Mouse (Mus musculus): Measurements from ENCODE around the gene Chrna9. TPM values are rescaled to one million over a fixed set of nuclear protein-coding genes. Genes with fewer than 3 reads are reported as not detected.

Gene Chrna9
- polyA plus RNA-seq, 2 experiments = not detected

DNA sequence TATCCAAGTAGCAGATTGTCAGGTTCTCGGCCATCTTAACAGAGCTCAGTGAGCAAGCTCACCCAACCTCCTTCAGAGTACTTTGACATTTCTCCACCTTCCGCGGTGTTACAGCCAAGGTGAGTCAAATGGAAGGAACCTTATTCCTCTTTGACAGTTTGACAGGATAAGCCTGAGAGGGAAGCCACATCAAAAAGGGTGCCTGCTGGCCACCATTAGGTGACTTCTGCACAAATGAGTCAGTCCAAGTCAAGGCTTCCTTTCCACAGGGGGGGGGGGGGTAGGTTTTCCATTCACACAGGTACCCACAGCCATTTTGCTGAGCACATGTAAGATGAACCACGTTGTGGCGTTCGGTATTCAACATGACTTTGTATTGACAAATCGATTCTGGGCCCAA, 20.4 kb upstream of the Chrna9 start:
- 0 out of 4 replicates have a peak, but pooled peaks cover 0 to 4% of the 10 kb centered on the region in 2 experiments for H3K4me1 ChIP-seq (replicated peaks; ENCODE audit: control insufficient read depth in 2 of 2, insufficient read depth in 2 of 2, low read length in 1 of 2)
- no peaks in the 10 kb centered on the region for H3K9me3 ChIP-seq (ENCODE audit: control insufficient read depth, low read length)
- H3K36me3 ChIP-seq (replicated peaks; ENCODE audit: control insufficient read depth, insufficient read depth, low read depth) = no peaks in the 10 kb centered on the region
- no peak for TF ChIP-seq CTCF (IDR thresholded peaks at IDR 0.05; ENCODE audit: low read depth)
- TF ChIP-seq EP300 (IDR thresholded peaks at IDR 0.05; ENCODE audit: low read depth) = no peak
- 73% methylated on average over 7 of the region's 7 CpGs for WGBS (ENCODE audit: insufficient replicate concordance)
- no peaks in the 10 kb centered on the region for H3K27me3 ChIP-seq (ENCODE audit: control insufficient read depth, insufficient read depth, low read length)
- H3K4me2 ChIP-seq (ENCODE audit: low read depth) = no peak overlapping the region
- no peak overlapping the region for H3K27ac ChIP-seq
- DNase-seq (ENCODE audit: low read depth in 3 of 3, low spot score in 3 of 3) = no peak
- H3K4me3 ChIP-seq (ENCODE audit: insufficient read depth in 1 of 2, low read depth in 2 of 2, low read length in 2 of 2) = no peak overlapping the region
- H3K9ac ChIP-seq (replicated peaks) = no peak overlapping the region
- ATAC-seq (ENCODE audit: insufficient read depth) = no peak

DNA sequence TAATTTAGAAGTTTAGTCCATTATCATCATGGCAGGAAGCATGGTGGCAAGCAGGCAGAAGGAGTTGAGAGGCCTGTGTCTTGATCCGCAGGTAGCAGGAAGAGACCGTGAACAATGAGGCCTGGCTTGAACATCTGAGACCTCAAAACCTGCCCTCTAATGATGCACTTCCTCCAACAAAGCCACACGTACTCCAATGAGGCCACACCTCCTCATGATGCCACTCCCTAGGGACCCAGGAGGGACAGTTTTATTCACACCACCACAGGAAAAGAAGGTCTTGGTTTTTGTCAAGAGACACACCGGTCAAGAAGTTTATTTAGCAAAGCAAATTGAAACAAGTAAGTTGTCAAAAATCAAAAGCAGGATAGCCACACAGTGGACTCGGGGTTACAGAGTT, 17.8 kb upstream of the Chrna9 start:
- WGBS (ENCODE audit: insufficient replicate concordance) = 67% methylated on average over 5 of the region's 5 CpGs
- TF ChIP-seq EP300 (IDR thresholded peaks at IDR 0.05; ENCODE audit: low read depth) (no peak), CTCF (IDR thresholded peaks at IDR 0.05; ENCODE audit: low read depth) (no peak)
- Histone ChIP-seq H3K4me3 (ENCODE audit: insufficient read depth in 1 of 2, low read depth in 2 of 2, low read length in 2 of 2) (no peak overlapping the region), H3K9ac (replicated peaks) (no peak overlapping the region), H3K36me3 (replicated peaks; ENCODE audit: control insufficient read depth, insufficient read depth, low read depth) (no peaks in the 10 kb centered on the region), H3K4me2 (ENCODE audit: low read depth) (no peak overlapping the region), H3K4me1 (replicated peaks; ENCODE audit: control insufficient read depth in 2 of 2, insufficient read depth in 2 of 2, low read length in 1 of 2) (0 out of 4 replicates have a peak, but pooled peaks cover 0 to 4% of the 10 kb centered on the region in 2 experiments), H3K27ac (no peak overlapping the region), H3K27me3 (ENCODE audit: control insufficient read depth, insufficient read depth, low read length) (no peaks in the 10 kb centered on the region), H3K9me3 (ENCODE audit: control insufficient read depth, low read length) (no peaks in the 10 kb centered on the region)
- DNase-seq (ENCODE audit: low read depth in 3 of 3, low spot score in 3 of 3) (no peak), ATAC-seq (ENCODE audit: insufficient read depth) (no peak)

DNA sequence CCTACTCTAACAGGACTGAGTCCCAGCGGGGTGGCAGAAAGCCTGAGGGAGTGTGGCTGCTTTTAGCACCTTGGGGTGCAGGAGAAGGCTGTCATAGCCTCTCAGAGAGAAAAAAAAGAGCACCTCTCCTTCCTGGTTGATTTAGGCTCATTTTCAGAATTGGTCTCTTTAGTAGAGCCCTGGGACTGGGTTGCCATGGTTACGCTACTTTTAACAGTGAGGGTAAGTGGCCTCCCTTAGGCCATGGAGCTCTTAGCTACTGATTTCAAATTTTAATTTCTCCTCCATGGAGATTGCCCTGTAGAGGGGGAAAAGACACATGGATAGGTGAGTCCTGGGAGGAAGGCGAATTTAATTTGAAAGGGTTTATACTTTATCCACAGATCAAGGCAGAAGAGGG, 16.1 kb upstream of the Chrna9 start:
- H3K36me3 ChIP-seq (replicated peaks; ENCODE audit: control insufficient read depth, insufficient read depth, low read depth) = no peaks in the 10 kb centered on the region
- H3K4me2 ChIP-seq (ENCODE audit: low read depth) = no peak overlapping the region
- H3K27ac ChIP-seq = no peak overlapping the region
- H3K9me3 ChIP-seq (ENCODE audit: control insufficient read depth, low read length) = no peaks in the 10 kb centered on the region
- no peak overlapping the region for H3K4me3 ChIP-seq (ENCODE audit: insufficient read depth in 1 of 2, low read depth in 2 of 2, low read length in 2 of 2)
- no peak overlapping the region for H3K9ac ChIP-seq (replicated peaks)
- TF ChIP-seq CTCF (IDR thresholded peaks at IDR 0.05; ENCODE audit: low read depth) = no peak
- TF ChIP-seq EP300 (IDR thresholded peaks at IDR 0.05; ENCODE audit: low read depth) = no peak
- DNase-seq (ENCODE audit: low read depth in 3 of 3, low spot score in 3 of 3) = no peak
- 0 out of 4 replicates have a peak, but pooled peaks cover 0 to 4% of the 10 kb centered on the region in 2 experiments for H3K4me1 ChIP-seq (replicated peaks; ENCODE audit: control insufficient read depth in 2 of 2, insufficient read depth in 2 of 2, low read length in 1 of 2)
- no peak for ATAC-seq (ENCODE audit: insufficient read depth)
- 71% methylated on average over 3 of the region's 3 CpGs for WGBS (ENCODE audit: insufficient replicate concordance)
- no peaks in the 10 kb centered on the region for H3K27me3 ChIP-seq (ENCODE audit: control insufficient read depth, insufficient read depth, low read length)

DNA sequence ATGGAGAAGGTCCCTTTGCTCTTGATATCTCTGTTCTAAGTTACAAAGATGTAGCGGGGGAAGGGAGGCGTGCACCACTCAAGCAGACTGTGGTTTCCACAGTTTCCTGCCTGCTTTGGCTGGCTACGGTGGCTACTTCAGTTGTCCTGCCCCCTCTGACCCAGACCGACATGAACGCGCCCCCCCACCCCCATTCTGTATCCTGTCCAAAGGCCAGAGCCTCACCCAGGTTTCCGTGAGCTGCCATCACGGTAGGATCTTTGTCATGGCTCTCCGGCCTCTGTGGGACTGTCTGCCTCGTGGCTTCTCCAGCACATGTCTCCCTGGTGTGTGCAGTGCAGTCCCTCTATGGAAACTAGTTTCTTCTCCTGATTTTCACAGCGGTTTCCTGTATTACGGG, 15.4 kb upstream of the Chrna9 start:
- H3K27ac ChIP-seq = no peak overlapping the region
- H3K4me2 ChIP-seq (ENCODE audit: low read depth) = no peak overlapping the region
- no peak overlapping the region for H3K4me3 ChIP-seq (ENCODE audit: insufficient read depth in 1 of 2, low read depth in 2 of 2, low read length in 2 of 2)
- H3K9me3 ChIP-seq (ENCODE audit: control insufficient read depth, low read length) = no peaks in the 10 kb centered on the region
- H3K27me3 ChIP-seq (ENCODE audit: control insufficient read depth, insufficient read depth, low read length) = no peaks in the 10 kb centered on the region
- no peak overlapping the region for H3K9ac ChIP-seq (replicated peaks)
- WGBS (ENCODE audit: insufficient replicate concordance) = 23% methylated on average over 12 of the region's 12 CpGs
- 0 out of 4 replicates have a peak, but pooled peaks cover 0 to 4% of the 10 kb centered on the region in 2 experiments for H3K4me1 ChIP-seq (replicated peaks; ENCODE audit: control insufficient read depth in 2 of 2, insufficient read depth in 2 of 2, low read length in 1 of 2)
- no peak for DNase-seq (ENCODE audit: low read depth in 3 of 3, low spot score in 3 of 3)
- no peak for TF ChIP-seq CTCF (IDR thresholded peaks at IDR 0.05; ENCODE audit: low read depth)
- no peak for TF ChIP-seq EP300 (IDR thresholded peaks at IDR 0.05; ENCODE audit: low read depth)
- no peak for ATAC-seq (ENCODE audit: insufficient read depth)
- no peaks in the 10 kb centered on the region for H3K36me3 ChIP-seq (replicated peaks; ENCODE audit: control insufficient read depth, insufficient read depth, low read depth)

DNA sequence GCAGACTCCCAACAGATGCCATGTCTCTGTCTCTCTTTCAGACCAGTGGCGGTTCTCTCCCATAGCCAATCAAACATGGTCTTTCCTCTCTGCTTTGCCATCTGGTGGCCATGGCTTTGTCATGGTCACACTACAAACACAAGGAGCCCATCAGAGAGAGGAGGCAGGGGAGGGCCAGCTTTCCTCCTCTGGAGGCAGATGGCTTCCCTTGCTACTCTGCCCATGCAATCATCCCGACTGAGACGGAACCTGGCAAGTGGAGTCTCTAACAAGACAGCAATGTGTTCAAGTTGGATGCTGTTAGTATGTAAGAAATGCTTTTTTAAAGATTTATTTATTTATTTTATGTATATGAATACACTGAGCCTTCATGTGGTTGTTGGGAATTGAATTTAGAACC, 14.8 kb upstream of the Chrna9 start:
- TF ChIP-seq EP300 (IDR thresholded peaks at IDR 0.05; ENCODE audit: low read depth) (no peak), CTCF (IDR thresholded peaks at IDR 0.05; ENCODE audit: low read depth) (no peak)
- WGBS (ENCODE audit: insufficient replicate concordance) = 75% methylated on average over 3 of the region's 3 CpGs
- no peak for ATAC-seq (ENCODE audit: insufficient read depth)

More for the DNA sequence above, 14.8 kb upstream of the Chrna9 start:
- Histone ChIP-seq H3K9me3 (ENCODE audit: control insufficient read depth, low read length) (no peaks in the 10 kb centered on the region), H3K4me2 (ENCODE audit: low read depth) (no peak overlapping the region), H3K4me3 (ENCODE audit: insufficient read depth in 1 of 2, low read depth in 2 of 2, low read length in 2 of 2) (no peak overlapping the region), H3K27me3 (ENCODE audit: control insufficient read depth, insufficient read depth, low read length) (no peaks in the 10 kb centered on the region), H3K4me1 (replicated peaks; ENCODE audit: control insufficient read depth in 2 of 2, insufficient read depth in 2 of 2, low read length in 1 of 2) (0 out of 4 replicates have a peak, but pooled peaks cover 0 to 4% of the 10 kb centered on the region in 2 experiments), H3K9ac (replicated peaks) (no peak overlapping the region), H3K36me3 (replicated peaks; ENCODE audit: control insufficient read depth, insufficient read depth, low read depth) (no peaks in the 10 kb centered on the region), H3K27ac (no peak overlapping the region)
- no peak for DNase-seq (ENCODE audit: low read depth in 3 of 3, low spot score in 3 of 3)
